Mouse (Mus musculus) MEL (cell line): Measurements from ENCODE around the gene Palld. TPM values are rescaled to one million over a fixed set of nuclear protein-coding genes. Genes with fewer than 3 reads are reported as not detected.

Experiments used
- DNase-seq: peaks from one replicate; pipeline ENCODE4 v3.0.0; 2011; ENCODE audit warnings: low read depth, low spot score
- H3K27ac ChIP-seq: 2 replicates; pipeline ENCODE4 v1.5.1; 2012; ENCODE audit warnings: low read depth, mild to moderate bottlenecking, control low read depth, low read length, moderate library complexity; ENCODE audit not compliant: control insufficient read depth
- H3K27me3 ChIP-seq, 2 experiments: fragments of 150-350 bp in 1 of 2; sonication (generic) in 1 of 2; 2 replicates each; pipeline ENCODE4 v1.6.1; 2012; ENCODE audit warnings: low read length in 2 of 2, mild to moderate bottlenecking in 2 of 2, improper control_type of control experiment in 1 of 2, moderate library complexity in 1 of 2; ENCODE audit not compliant: insufficient read depth in 2 of 2, control insufficient read depth in 1 of 2
- H3K36me3 ChIP-seq, 2 experiments: 2 replicates each; pipeline ENCODE4 v1.6.1; 2012 to 2014; ENCODE audit warnings: low read length in 2 of 2, improper control_type of control experiment in 1 of 2, inconsistent platforms in 1 of 2, mild to moderate bottlenecking in 1 of 2; ENCODE audit not compliant: insufficient read depth in 2 of 2, control insufficient read depth in 1 of 2
- H3K4me1 ChIP-seq, 2 experiments: fragments of 150-350 bp in 1 of 2; sonication (generic) in 1 of 2; 2 replicates each; pipeline ENCODE4 v1.6.1; 2012; ENCODE audit warnings: low read length in 2 of 2, improper control_type of control experiment in 1 of 2, mild to moderate bottlenecking in 1 of 2; ENCODE audit not compliant: insufficient read depth in 2 of 2, control insufficient read depth in 1 of 2
- H3K4me3 ChIP-seq, 2 experiments: fragments of 150-350 bp in 1 of 2; sonication (generic) in 1 of 2; 2 replicates each; pipeline ENCODE4 v1.5.1; 2012; ENCODE audit warnings: low read depth in 2 of 2, low read length in 2 of 2, mild to moderate bottlenecking in 2 of 2, moderate library complexity in 2 of 2, control low read depth in 1 of 2, improper control_type of control experiment in 1 of 2; ENCODE audit not compliant: control insufficient read depth in 1 of 2, insufficient read depth in 1 of 2
- H3K79me2 ChIP-seq: 2 replicates; pipeline ENCODE4 v1.6.1; 2012; ENCODE audit warnings: mild to moderate bottlenecking, low read length, moderate library complexity; ENCODE audit not compliant: control insufficient read depth, poor library complexity, insufficient read depth
- H3K9ac ChIP-seq: 2 replicates; pipeline ENCODE4 v1.6.1; 2012; ENCODE audit warnings: low read depth, mild to moderate bottlenecking, control low read depth, low read length, moderate library complexity; ENCODE audit not compliant: control insufficient read depth, poor library complexity, severe bottlenecking
- H3K9me3 ChIP-seq: fragments of 150-350 bp; sonication (generic); replicated peaks from 2 replicates; pipeline ENCODE4 v1.6.1; 2012; ENCODE audit warnings: mild to moderate bottlenecking, low read length, improper control_type of control experiment, moderate library complexity; ENCODE audit not compliant: insufficient read depth
- CHD1 ChIP-seq: IDR thresholded peaks from 2 replicates; pipeline ENCODE4 v1.6.1; 2012; ENCODE audit warnings: low read depth, mild to moderate bottlenecking, inconsistent platforms, low read length, improper control_type of control experiment
- CHD2 ChIP-seq: IDR thresholded peaks from 2 replicates; pipeline ENCODE4 v1.6.1; 2011; ENCODE audit warnings: low read length, improper control_type of control experiment
- CTCF ChIP-seq, 3 experiments: IDR thresholded peaks in 2 of 3; conservative IDR thresholded peaks in 1 of 3; 2 replicates each; pipeline ENCODE4 v1.5.1; 2011 to 2012; ENCODE audit warnings: low read length in 3 of 3, low read depth in 2 of 3, mild to moderate bottlenecking in 2 of 3, improper control_type of control experiment in 1 of 3, inconsistent platforms in 1 of 3, mixed read lengths in 1 of 3, moderate library complexity in 1 of 3; ENCODE audit not compliant: control insufficient read depth in 1 of 3, insufficient read depth in 1 of 3, poor library complexity in 1 of 3, severe bottlenecking in 1 of 3
- E2F4 ChIP-seq: IDR thresholded peaks from 2 replicates; pipeline ENCODE4 v1.6.1; 2011; ENCODE audit warnings: low read depth, low read length, improper control_type of control experiment, borderline replicate concordance
- EP300 ChIP-seq, 2 experiments: IDR thresholded peaks; 2 replicates each; pipeline ENCODE4 v1.6.1; 2011; ENCODE audit warnings: improper control_type of control experiment in 2 of 2, low read length in 2 of 2, low read depth in 1 of 2, mild to moderate bottlenecking in 1 of 2
- GATA1 ChIP-seq: IDR thresholded peaks from 2 replicates; pipeline ENCODE4 v1.6.1; 2011; ENCODE audit warnings: low read depth, low read length, improper control_type of control experiment
- HCFC1 ChIP-seq: IDR thresholded peaks from 2 replicates; pipeline ENCODE4 v1.6.1; 2012; ENCODE audit warnings: low read depth, mild to moderate bottlenecking, inconsistent platforms, low read length, improper control_type of control experiment, moderate library complexity
- MAX ChIP-seq: IDR thresholded peaks from 2 replicates; pipeline ENCODE4 v1.6.1; 2011; ENCODE audit warnings: low read length, improper control_type of control experiment
- MAZ ChIP-seq: IDR thresholded peaks from 2 replicates; pipeline ENCODE4 v1.6.1; 2012; ENCODE audit warnings: low read depth, mild to moderate bottlenecking, inconsistent platforms, low read length, improper control_type of control experiment
- MEF2A ChIP-seq: IDR thresholded peaks from 2 replicates; pipeline ENCODE4 v1.6.1; 2014; ENCODE audit warnings: low read depth, mild to moderate bottlenecking, inconsistent platforms, low read length, improper control_type of control experiment; ENCODE audit not compliant: poor library complexity, insufficient replicate concordance, severe bottlenecking; ENCODE audit errors: extremely low read depth
- MXI1 ChIP-seq: IDR thresholded peaks from 2 replicates; pipeline ENCODE4 v1.6.1; 2011; ENCODE audit warnings: mild to moderate bottlenecking, low read depth, low read length, improper control_type of control experiment
- MYC ChIP-seq: IDR thresholded peaks from 2 replicates; pipeline ENCODE4 v1.6.1; 2011; ENCODE audit warnings: low read depth, mild to moderate bottlenecking, low read length, improper control_type of control experiment, moderate library complexity
- NELFE ChIP-seq: IDR thresholded peaks from 2 replicates; pipeline ENCODE4 v1.6.1; 2011; ENCODE audit warnings: low read depth, low read length, improper control_type of control experiment
- POLR2AphosphoS2 ChIP-seq: IDR thresholded peaks from 2 replicates; pipeline ENCODE4 v1.6.1; 2011; ENCODE audit warnings: low read length, improper control_type of control experiment
- RAD21 ChIP-seq: IDR thresholded peaks from 2 replicates; pipeline ENCODE4 v1.6.1; 2011; ENCODE audit warnings: mild to moderate bottlenecking, low read depth, low read length, improper control_type of control experiment
- RCOR1 ChIP-seq: IDR thresholded peaks from 2 replicates; pipeline ENCODE4 v1.6.1; 2012; ENCODE audit warnings: low read depth, mild to moderate bottlenecking, inconsistent platforms, low read length, improper control_type of control experiment
- SMC3 ChIP-seq: IDR thresholded peaks from 2 replicates; pipeline ENCODE4 v1.6.1; 2011; ENCODE audit warnings: low read depth, low read length, improper control_type of control experiment
- TBP ChIP-seq: IDR thresholded peaks from 2 replicates; pipeline ENCODE4 v1.8.0; 2011; ENCODE audit warnings: low read depth, low read length, improper control_type of control experiment
- UBTF ChIP-seq: IDR thresholded peaks from 2 replicates; pipeline ENCODE4 v1.6.1; 2012; ENCODE audit warnings: low read depth, mild to moderate bottlenecking, inconsistent platforms, low read length, improper control_type of control experiment, moderate library complexity, borderline replicate concordance; ENCODE audit not compliant: insufficient read depth
- USF2 ChIP-seq, 2 experiments: IDR thresholded peaks; 2 replicates each; pipeline ENCODE4 v1.6.1; 2011 to 2012; ENCODE audit warnings: improper control_type of control experiment in 2 of 2, low read length in 2 of 2, borderline replicate concordance in 1 of 2, inconsistent platforms in 1 of 2, low read depth in 1 of 2, mild to moderate bottlenecking in 1 of 2; ENCODE audit not compliant: insufficient read depth in 1 of 2
- ZKSCAN1 ChIP-seq: IDR thresholded peaks from 2 replicates; pipeline ENCODE4 v1.6.1; 2012; ENCODE audit warnings: low read depth, mild to moderate bottlenecking, inconsistent platforms, low read length, improper control_type of control experiment, moderate library complexity
- ZMIZ1 ChIP-seq: IDR thresholded peaks from 2 replicates; pipeline ENCODE4 v1.6.1; 2012; ENCODE audit warnings: low read depth, mild to moderate bottlenecking, inconsistent platforms, low read length, improper control_type of control experiment, moderate library complexity
- polyA plus RNA-seq, 2 experiments: library from polyadenylated mRNA; stranded (reverse) in 1 of 2; unstranded in 1 of 2; fragments of >175 nt in 1 of 2; fragments of >200 nt in 1 of 2; gene quantifications; 2 replicates each; pipeline versions ENCODE4 v1.2.1 to v1.2.4; 2012; ENCODE audit warnings: low replicate concordance in 2 of 2, low read depth in 1 of 2; ENCODE audit not compliant: insufficient read length in 2 of 2, insufficient read depth in 1 of 2, missing spikeins in 1 of 2
- total RNA-seq: library from RNA; depleted of rRNA; stranded (reverse); fragments of 300-350 nt; gene quantifications from 2 replicates; pipeline ENCODE4 v1.2.3, GENCODE M21; 2012

Palld gene
- total and polyA plus RNA-seq, 3 experiments, result 0.23 to 1.9 TPM; not detected in 1

DNA sequence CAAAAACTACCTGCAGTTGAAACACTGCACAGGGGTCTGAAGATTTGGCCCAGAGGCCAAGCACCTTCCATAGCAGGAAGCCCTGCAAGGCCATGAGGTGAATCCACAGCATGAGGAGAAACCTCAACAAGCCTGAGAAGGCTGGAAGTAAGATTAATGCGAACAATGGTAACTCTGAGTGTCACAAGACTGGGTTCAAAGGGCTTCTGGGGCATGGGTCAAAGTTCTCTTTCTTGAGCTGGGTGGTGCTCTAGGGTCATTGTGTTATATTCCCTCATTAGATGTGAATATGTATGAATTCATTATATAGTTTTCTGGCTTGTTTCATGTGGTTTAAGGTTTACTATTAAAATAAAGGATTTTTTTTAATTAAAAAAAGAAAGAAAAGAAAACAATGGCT lies 267.7 kb downstream of the Palld start:
- TF ChIP-seq UBTF (no peak), GATA1 (no peak), RAD21 (no peak), NELFE (no peak), TBP (no peak), EP300 (IDR thresholded peaks at IDR 0.05; ENCODE audit: low read depth in 1 of 2, low read length in 2 of 2) (no peak), ZKSCAN1 (no peak), MYC (no peak), MAZ (no peak), RCOR1 (no peak), HCFC1 (no peak), CTCF (IDR thresholded peaks at IDR 0.05 in 2 of 3, conservative IDR thresholded peaks at IDR 0.05 in 1 of 3; ENCODE audit: control insufficient read depth in 1 of 3, insufficient read depth in 1 of 3, low read depth in 2 of 3, low read length in 3 of 3, poor library complexity in 1 of 3, severe bottlenecking in 1 of 3) (no peak), MEF2A (no peak), E2F4 (no peak), MXI1 (no peak), MAX (no peak)
- no peak for DNase-seq
- Histone ChIP-seq H3K79me2 (no peaks in the 10 kb centered on the region), H3K9ac (no peak overlapping the region), H3K9me3 (no peaks in the 10 kb centered on the region), H3K4me3 (no peak overlapping the region), H3K27me3 (no peaks in the 10 kb centered on the region), H3K36me3 (no peaks in the 10 kb centered on the region), H3K4me1 (no peaks in the 10 kb centered on the region), H3K27ac (no peak overlapping the region)

DNA sequence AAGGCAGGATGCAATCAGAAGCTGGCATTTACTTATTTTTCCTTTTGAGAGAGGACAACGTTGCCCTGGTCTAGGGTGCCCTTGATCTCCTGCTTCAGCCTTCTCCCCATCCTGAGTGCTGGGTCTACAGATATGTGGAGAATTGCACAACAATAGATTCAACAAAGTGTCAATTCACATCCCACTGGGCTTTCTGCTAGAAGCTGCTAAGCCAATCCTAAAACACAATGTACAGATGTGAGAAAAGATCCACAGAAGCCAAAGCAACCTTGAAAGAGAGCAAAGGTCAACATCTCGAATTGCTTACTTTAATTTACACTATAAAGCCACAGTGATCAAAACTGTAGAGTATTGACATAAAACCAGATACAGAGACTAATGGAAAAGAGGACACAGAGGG lies 270.2 kb downstream of the Palld start:
- Histone ChIP-seq H3K27ac (no peak overlapping the region), H3K9ac (no peak overlapping the region)
- no peak for DNase-seq

More for the DNA sequence above, 270.2 kb downstream of the Palld start:
- Histone ChIP-seq H3K79me2 (no peaks in the 10 kb centered on the region), H3K4me3 (no peak overlapping the region), H3K27me3 (no peaks in the 10 kb centered on the region), H3K9me3 (no peaks in the 10 kb centered on the region), H3K36me3 (no peaks in the 10 kb centered on the region), H3K4me1 (no peaks in the 10 kb centered on the region)
- TF ChIP-seq MXI1 (no peak), CHD1 (no peak), TBP (no peak), MAZ (no peak), RAD21 (no peak), MEF2A (no peak), GATA1 (no peak), MAX (no peak), POLR2AphosphoS2 (no peak), ZMIZ1 (no peak), USF2 (IDR thresholded peaks at IDR 0.05; ENCODE audit: borderline replicate concordance in 1 of 2, insufficient read depth in 1 of 2, low read depth in 1 of 2, low read length in 2 of 2) (no peak), SMC3 (no peak), ZKSCAN1 (no peak), CHD2 (no peak), MYC (no peak)
